Mouse (Mus musculus) testis, adult 2 months (tissue): Measurements from ENCODE around the gene Sec1.

Experiments
- CTCF ChIP-seq: fragments of 200-500 bp; IDR thresholded peaks from 2 replicates; pipeline ENCODE4 v1.5.1; 2012; ENCODE audit warnings: low read depth, mild to moderate bottlenecking, inconsistent platforms, low read length, moderate library complexity; ENCODE audit not compliant: control insufficient read depth, insufficient read depth, insufficient replicate concordance
- POLR2A ChIP-seq: fragments of 200-500 bp; IDR thresholded peaks from 2 replicates; pipeline ENCODE4 v1.6.1; 2012; ENCODE audit warnings: low read depth, mild to moderate bottlenecking, inconsistent platforms, low read length, moderate library complexity; ENCODE audit not compliant: control insufficient read depth

- no peak for TF ChIP-seq POLR2A
- TF ChIP-seq CTCF = no peak
Observed at GRCm38 (mm10) chr7:45721234-45721571, 27.0 kb upstream of the Sec1 start.
